Mouse (Mus musculus) forebrain, embryonic 12.5 days (tissue): ENCODE measurements around the gene Snap47. TPM values are rescaled to one million over a fixed set of nuclear protein-coding genes. Genes with fewer than 3 reads are reported as not detected.

Source experiments
- ATAC-seq: fragments of 200-750 bp; cut with Nextera tagmentation; 2 replicates; pipeline ENCODE4 v1.8.0; 2017; ENCODE audit warnings: moderate TSS enrichment; ENCODE audit not compliant: low FRiP score
- H3K27ac ChIP-seq: fragments of 300-500 bp; sonication (generic); 2 replicates; pipeline ENCODE4 v1.5.1; 2016; ENCODE audit warnings: mild to moderate bottlenecking
- H3K27me3 ChIP-seq: fragments of 300-500 bp; sonication (generic); 2 replicates; pipeline ENCODE4 v1.6.1; 2016; ENCODE audit warnings: mild to moderate bottlenecking
- H3K36me3 ChIP-seq: fragments of 300-500 bp; sonication (generic); replicated peaks from 2 replicates; pipeline ENCODE4 v1.6.1; 2016; ENCODE audit warnings: mild to moderate bottlenecking
- H3K4me1 ChIP-seq: fragments of 300-500 bp; sonication (generic); 2 replicates; pipeline ENCODE4 v1.6.1; 2016
- H3K4me2 ChIP-seq: fragments of 300-500 bp; sonication (generic); 2 replicates; pipeline ENCODE4 v1.6.1; 2016; ENCODE audit warnings: mild to moderate bottlenecking, moderate library complexity
- H3K4me3 ChIP-seq: fragments of 300-500 bp; sonication (generic); replicated peaks from 2 replicates; pipeline ENCODE4 v1.5.1; 2016; ENCODE audit warnings: mild to moderate bottlenecking
- H3K9ac ChIP-seq: fragments of 300-500 bp; sonication (generic); 2 replicates; pipeline ENCODE4 v1.6.1; 2016; ENCODE audit warnings: mild to moderate bottlenecking
- H3K9me3 ChIP-seq: fragments of 300-500 bp; sonication (generic); 2 replicates; pipeline ENCODE4 v1.6.1; 2016
- WGBS: fragments of 180-500 bp; shearing (Covaris S2); methylation state at CpG from one replicate; pipeline ENCODE4 v1.1.7; 2016; 5-methylcytosine and 5-hydroxymethylcytosine counted together
- polyA plus RNA-seq: library from polyadenylated mRNA; unstranded; fragments of >200 nt; fragmentation: Nextera tagmentation; extraction: Ambion mirVana; gene quantifications from 2 replicates; pipeline ENCODE4 v1.2.1, GENCODE M21; 2016

Gene Snap47
- polyA plus RNA-seq, 1 experiment from 2014 or later, result 169 TPM

DNA sequence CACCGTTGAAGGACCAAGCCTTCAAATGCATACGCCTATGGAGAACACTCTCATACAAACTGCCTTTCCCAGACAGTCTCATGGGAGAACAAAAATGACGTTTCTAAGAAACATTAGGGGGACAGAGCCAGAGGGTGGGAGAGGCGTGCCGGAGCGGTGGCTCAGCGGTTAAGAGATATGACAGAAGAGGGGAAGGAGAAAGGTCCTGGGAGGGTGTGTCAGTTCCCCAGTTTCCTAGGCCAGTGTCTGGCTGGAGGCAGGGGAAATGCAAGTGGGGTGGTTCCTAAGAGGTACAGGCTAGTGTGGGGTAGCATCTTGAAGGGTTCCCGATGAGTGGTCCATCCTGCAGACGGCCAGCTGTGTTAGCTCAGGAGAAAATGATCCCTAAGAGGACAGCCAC lies 89.7 kb downstream of the Snap47 start:
- ATAC-seq, result no peak
- H3K4me2 ChIP-seq, result no peak overlapping the region
- H3K27me3 ChIP-seq, result no peaks in the 10 kb centered on the region
- no peak overlapping the region for H3K27ac ChIP-seq
- H3K4me1 ChIP-seq, result peaks cover 8% of the 10 kb centered on the region; the same call in 1 of the 2 replicates
- 90% methylated on average over 9 of the region's 9 CpGs for WGBS
- H3K9ac ChIP-seq, result no peak overlapping the region
- no peak overlapping the region for H3K4me3 ChIP-seq
- H3K36me3 ChIP-seq, result no peaks in the 10 kb centered on the region
- no peaks in the 10 kb centered on the region for H3K9me3 ChIP-seq

Other genes with a start within 250 kb of the Snap47 start
- gene Mrpl55, start 248.7 kb downstream of the Snap47 start, polyA plus RNA-seq, result 88.9 and 93.6 TPM in 2 replicates
- 36.2 and 38.4 TPM in 2 replicates for gene 2310033P09Rik, start 242.9 kb downstream of the Snap47 start, polyA plus RNA-seq
- gene Arf1, start 222.9 kb downstream of the Snap47 start, polyA plus RNA-seq, result 539 and 565 TPM in 2 replicates
- gene Wnt3a, start 160.4 kb downstream of the Snap47 start, polyA plus RNA-seq, result 4.9 and 6.8 TPM in 2 replicates
- 4.9 and 5.3 TPM in 2 replicates for gene Wnt9a, start 144.3 kb downstream of the Snap47 start, polyA plus RNA-seq
- not detected in 2 replicates for gene Prss38, start 75.5 kb downstream of the Snap47 start, polyA plus RNA-seq
- 13.3 and 15.6 TPM in 2 replicates for gene Jmjd4, start 1.1 kb downstream of the Snap47 start, polyA plus RNA-seq
- gene Zfp867, start 21.3 kb upstream of the Snap47 start, polyA plus RNA-seq, result 11.6 and 12.2 TPM in 2 replicates
- 29.6 and 34.9 TPM in 2 replicates for gene Zkscan17, start 75.6 kb upstream of the Snap47 start, polyA plus RNA-seq
- gene Nlrp3, start 90.4 kb upstream of the Snap47 start, polyA plus RNA-seq, result 0.10 TPM in 1 of 2 replicates, not detected in the other
- gene Olfr222, start 125.0 kb upstream of the Snap47 start, polyA plus RNA-seq, result not detected in 2 replicates
- gene Olfr223, start 142.1 kb upstream of the Snap47 start, polyA plus RNA-seq, result not detected in 2 replicates
- gene Mprip, start 210.1 kb upstream of the Snap47 start, polyA plus RNA-seq, result 39.9 and 77.3 TPM in 2 replicates